Mouse (Mus musculus) erythroblast, embryonic 14.5 days (primary cell): ENCODE measurements at regions not wholly inside any gene's neighbourhood (a gene's known extent, or its start where the extent isn't known, plus 50 kb on each side); places are given as distances from the start of the nearest gene placed in this dataset.

Experiments
- GATA1 ChIP-seq: IDR thresholded peaks from 2 replicates; pipeline ENCODE4 v1.6.1; 2012; ENCODE audit warnings: low read length, inconsistent platforms, mixed read lengths
- TAL1 ChIP-seq: IDR thresholded peaks from 3 replicates; pipeline ENCODE4 v1.6.1; 2012; ENCODE audit warnings: low read length, inconsistent platforms, mixed read lengths

- TF ChIP-seq TAL1, result no peak
- no peak for TF ChIP-seq GATA1
These were observed 191.1 kb upstream of the Serp2 start for GRCm38 (mm10) chr14:76747814-76748213.
